Mouse (Mus musculus) stomach, postnatal 0 days (tissue): ENCODE data around the gene Olfr1378. TPM values are rescaled to one million over a fixed set of nuclear protein-coding genes. Genes with fewer than 3 reads are reported as not detected.

Experiments
- ATAC-seq: fragments of 200-750 bp; cut with Nextera tagmentation; 2 replicates; pipeline ENCODE4 v1.8.0; 2017; ENCODE audit not compliant: low FRiP score, low TSS enrichment
- DNase-seq: peaks from one replicate; pipeline ENCODE4 v3.0.0-alpha.2; 2016; ENCODE audit warnings: low spot score
- H3K27ac ChIP-seq: fragments of 300-500 bp; sonication (generic); replicated peaks from 2 replicates; pipeline ENCODE4 v1.5.1; 2014; ENCODE audit warnings: mild to moderate bottlenecking, control low read depth
- H3K27me3 ChIP-seq: fragments of 300-500 bp; sonication (generic); 2 replicates; pipeline ENCODE4 v1.6.1; 2014; ENCODE audit warnings: low read length; ENCODE audit not compliant: control insufficient read depth, insufficient read depth
- H3K36me3 ChIP-seq: fragments of 300-500 bp; sonication (generic); 2 replicates; pipeline ENCODE4 v1.6.1; 2014; ENCODE audit warnings: low read length, mixed read lengths; ENCODE audit not compliant: control insufficient read depth, insufficient read depth
- H3K4me1 ChIP-seq: fragments of 300-500 bp; sonication (generic); replicated peaks from 2 replicates; pipeline ENCODE4 v1.6.1; 2014; ENCODE audit warnings: antibody characterized with exemption; ENCODE audit not compliant: control insufficient read depth, insufficient read depth
- H3K4me2 ChIP-seq: fragments of 300-500 bp; sonication (generic); replicated peaks from 2 replicates; pipeline ENCODE4 v1.6.1; 2014; ENCODE audit warnings: low read depth, mild to moderate bottlenecking, control low read depth, moderate library complexity
- H3K4me3 ChIP-seq: fragments of 300-500 bp; sonication (generic); 2 replicates; pipeline ENCODE4 v1.5.1; 2014; ENCODE audit warnings: low read depth, low read length, control low read depth
- H3K9ac ChIP-seq: fragments of 300-500 bp; sonication (generic); 2 replicates; pipeline ENCODE4 v1.6.1; 2014; ENCODE audit warnings: mild to moderate bottlenecking, low read length, control low read depth, mixed read lengths
- H3K9me3 ChIP-seq: fragments of 300-500 bp; sonication (generic); 2 replicates; pipeline ENCODE4 v1.6.1; 2016; ENCODE audit warnings: low read length; ENCODE audit not compliant: control insufficient read depth
- CTCF ChIP-seq: IDR thresholded peaks from 2 replicates; pipeline ENCODE4 v1.5.1; 2016; ENCODE audit warnings: antibody characterized with exemption, low read depth, mild to moderate bottlenecking, moderate library complexity
- EP300 ChIP-seq: optimal IDR thresholded peaks from 2 replicates; pipeline ENCODE3; 2016; ENCODE audit warnings: antibody characterized with exemption
- WGBS: fragments of 180-500 bp; shearing (Covaris S2); extraction: QIAGEN DNeasy Blood & Tissue Kit; methylation state at CpG from one replicate; pipeline ENCODE4 v1.1.7; 2014; 5-methylcytosine and 5-hydroxymethylcytosine counted together
- polyA plus RNA-seq: library from polyadenylated mRNA; unstranded; fragments of >200 nt; fragmentation: Nextera tagmentation; extraction: Ambion mirVana; gene quantifications from 2 replicates; pipeline ENCODE4 v1.2.1, GENCODE M21; 2015

Gene Olfr1378
- polyA plus RNA-seq, 1 experiment from 2014 or later = not detected

DNA sequence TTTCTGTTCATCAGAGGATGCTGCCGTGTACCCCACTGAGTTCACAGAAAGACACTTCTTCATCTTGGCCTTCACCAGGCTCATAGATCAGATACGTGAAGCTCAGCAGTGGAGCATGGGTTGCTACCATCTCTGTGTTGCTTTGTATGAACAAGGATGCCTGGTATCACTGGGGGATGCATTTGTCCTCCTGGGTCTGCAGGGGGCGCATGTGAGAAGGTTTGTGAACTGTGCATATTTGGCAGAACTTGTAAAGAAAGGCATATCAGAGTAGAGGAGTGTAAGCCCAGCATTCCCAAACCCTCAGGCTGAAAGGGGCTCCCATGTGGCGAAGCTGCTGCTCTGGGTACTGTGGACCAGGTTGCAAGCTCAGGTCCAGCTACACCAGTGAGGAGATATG is 10.9 kb downstream of the Olfr1378 start:
- H3K4me3 ChIP-seq = no peak overlapping the region
- no peaks in the 10 kb centered on the region for H3K36me3 ChIP-seq
- no peaks in the 10 kb centered on the region for H3K4me1 ChIP-seq
- TF ChIP-seq EP300 = no peak
- TF ChIP-seq CTCF = peak; percentile 38
- H3K27ac ChIP-seq = no peak overlapping the region
- ATAC-seq (no peak), DNase-seq (no peak)
- H3K27me3 ChIP-seq = no peaks in the 10 kb centered on the region
- H3K9ac ChIP-seq = no peak overlapping the region
- 65% methylated on average over 4 of the region's 4 CpGs for WGBS
- H3K4me2 ChIP-seq = no peak overlapping the region
- no peaks in the 10 kb centered on the region for H3K9me3 ChIP-seq

DNA sequence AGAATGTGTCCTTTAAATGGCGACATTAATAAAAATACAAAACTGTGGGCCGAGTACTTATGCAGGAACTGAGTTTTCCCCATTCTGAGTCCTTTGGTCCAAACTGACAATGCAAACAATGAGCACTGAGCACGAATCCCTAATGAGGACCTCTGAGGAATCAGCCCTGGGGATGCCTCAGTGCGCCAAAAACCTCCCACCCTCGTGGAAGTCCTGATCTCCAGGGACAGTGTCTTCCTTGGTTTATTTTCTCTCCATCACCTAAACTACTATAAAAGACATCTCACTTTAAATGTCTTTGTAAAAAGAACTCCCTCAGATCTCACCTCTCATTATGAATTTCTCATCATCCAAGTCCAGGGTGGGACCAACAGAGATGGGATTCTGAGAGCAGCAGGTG is 15.3 kb downstream of the Olfr1378 start, which contains the start of gene Olfr1377:
Gene Olfr1377 (plus strand): TSS at position 301 of the 400 bp plus-strand sequence.
- no peaks in the 10 kb centered on the region for H3K9me3 ChIP-seq
- TF ChIP-seq CTCF (no peak), EP300 (no peak)
- no peak within 1 kb of the TSS for H3K4me2 ChIP-seq
- H3K9ac ChIP-seq = no peak within 1 kb of the TSS
- H3K4me3 ChIP-seq = no peak within 1 kb of the TSS
- no peaks in the 10 kb centered on the region for H3K4me1 ChIP-seq
- no peaks in the 10 kb centered on the region for H3K27me3 ChIP-seq
- ATAC-seq (no peak), DNase-seq (no peak)
- no peak within 1 kb of the TSS for H3K27ac ChIP-seq
- H3K36me3 ChIP-seq = no peaks in the 10 kb centered on the region
- WGBS = 69% methylated on average over 5 of the region's 5 CpGs

DNA sequence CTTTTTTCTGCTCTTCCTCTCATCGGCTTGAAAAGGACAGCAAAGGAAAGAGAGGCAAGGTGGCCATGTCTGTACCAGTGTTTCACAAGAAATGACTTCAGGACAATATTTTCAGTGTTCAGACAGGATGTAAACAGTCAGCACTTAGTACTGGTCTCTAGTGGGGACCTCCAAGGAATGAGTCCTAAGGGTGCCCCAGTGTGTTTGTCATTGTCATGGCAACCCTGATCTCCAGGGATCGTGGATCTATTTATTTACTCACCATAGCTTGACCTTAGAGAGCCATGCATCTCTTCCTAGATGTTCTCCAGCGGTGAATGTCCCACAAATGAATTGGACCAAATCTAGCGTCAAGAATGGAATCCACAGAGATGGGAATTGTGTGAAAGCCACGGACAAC is 37.0 kb downstream of the Olfr1378 start, which contains the start of gene Olfr51:
Gene Olfr51 (plus strand): TSS at position 301 of the 400 bp plus-strand sequence.
- no peak within 1 kb of the TSS for H3K4me3 ChIP-seq
- ATAC-seq (no peak), DNase-seq (no peak)
- H3K4me2 ChIP-seq = no peak within 1 kb of the TSS
- no peaks in the 10 kb centered on the region for H3K9me3 ChIP-seq
- TF ChIP-seq EP300 (no peak), CTCF (no peak)
- no peak within 1 kb of the TSS for H3K9ac ChIP-seq
- no peaks in the 10 kb centered on the region for H3K27me3 ChIP-seq
- no peak within 1 kb of the TSS for H3K27ac ChIP-seq
- H3K36me3 ChIP-seq = no peaks in the 10 kb centered on the region
- 58% methylated on average over 5 of the region's 5 CpGs for WGBS
- H3K4me1 ChIP-seq = no peaks in the 10 kb centered on the region

DNA sequence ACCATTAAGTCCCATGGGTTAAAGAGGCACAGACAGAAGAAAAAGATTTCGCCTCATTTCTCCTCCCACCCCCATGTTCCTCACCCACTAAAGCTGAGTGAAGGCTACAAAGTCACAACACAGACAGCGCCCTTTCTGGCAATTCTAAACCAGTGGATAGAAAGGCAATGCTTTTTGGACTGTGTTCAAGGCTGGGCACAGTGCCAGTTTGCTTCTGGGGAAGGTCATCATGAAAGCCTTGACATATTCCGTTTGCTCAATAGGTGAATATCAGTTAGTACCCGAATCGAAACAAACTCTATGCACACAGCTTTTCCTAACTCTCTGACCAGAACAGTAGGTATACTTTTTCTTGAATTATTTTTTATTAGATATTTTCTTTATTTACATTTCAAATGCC is 45.5 kb downstream of the Olfr1378 start:
- no peak overlapping the region for H3K9ac ChIP-seq
- no peaks in the 10 kb centered on the region for H3K9me3 ChIP-seq
- no peak for ATAC-seq
- WGBS = 27% methylated on average over 5 of the region's 5 CpGs
- no peak for TF ChIP-seq EP300
- no peaks in the 10 kb centered on the region for H3K4me1 ChIP-seq
- no peak overlapping the region for H3K27ac ChIP-seq
- H3K27me3 ChIP-seq = no peaks in the 10 kb centered on the region
- H3K36me3 ChIP-seq = no peaks in the 10 kb centered on the region
- peak; percentile 33 for DNase-seq
- no peak overlapping the region for H3K4me2 ChIP-seq
- H3K4me3 ChIP-seq = no peak overlapping the region

DNA sequence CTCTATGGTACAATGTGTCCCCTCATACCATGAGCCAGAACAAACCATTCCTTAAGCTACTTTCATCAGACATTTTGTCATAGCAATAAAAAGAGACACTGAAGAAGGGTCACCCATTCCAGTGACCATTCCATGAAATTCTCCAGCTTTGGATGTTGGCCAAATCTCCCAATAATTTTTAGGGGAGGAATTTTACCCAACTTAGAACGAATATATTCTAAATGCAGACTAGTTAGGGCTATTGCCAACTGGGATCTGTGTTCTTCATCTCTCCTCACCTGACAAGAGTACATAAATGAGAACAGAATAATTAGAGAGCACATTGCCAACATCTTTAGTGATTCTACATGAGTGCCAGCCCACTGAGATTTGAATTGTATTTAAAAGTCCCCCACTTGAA is 47.6 kb downstream of the Olfr1378 start, which contains the start of gene Olfr54:
Gene Olfr54 (plus strand): TSS at position 301 of the 400 bp plus-strand sequence.
- no peaks in the 10 kb centered on the region for H3K36me3 ChIP-seq
- no peaks in the 10 kb centered on the region for H3K4me1 ChIP-seq
- H3K27ac ChIP-seq = no peak within 1 kb of the TSS
- no peak within 1 kb of the TSS for H3K4me3 ChIP-seq
- no peaks in the 10 kb centered on the region for H3K9me3 ChIP-seq
- 55% methylated on average over 1 of the region's 1 CpGs for WGBS
- H3K27me3 ChIP-seq = no peaks in the 10 kb centered on the region
- H3K9ac ChIP-seq = no peak within 1 kb of the TSS
- TF ChIP-seq EP300 (no peak), CTCF (no peak)
- no peak for ATAC-seq
- no peak within 1 kb of the TSS for H3K4me2 ChIP-seq
- no peak for DNase-seq

DNA sequence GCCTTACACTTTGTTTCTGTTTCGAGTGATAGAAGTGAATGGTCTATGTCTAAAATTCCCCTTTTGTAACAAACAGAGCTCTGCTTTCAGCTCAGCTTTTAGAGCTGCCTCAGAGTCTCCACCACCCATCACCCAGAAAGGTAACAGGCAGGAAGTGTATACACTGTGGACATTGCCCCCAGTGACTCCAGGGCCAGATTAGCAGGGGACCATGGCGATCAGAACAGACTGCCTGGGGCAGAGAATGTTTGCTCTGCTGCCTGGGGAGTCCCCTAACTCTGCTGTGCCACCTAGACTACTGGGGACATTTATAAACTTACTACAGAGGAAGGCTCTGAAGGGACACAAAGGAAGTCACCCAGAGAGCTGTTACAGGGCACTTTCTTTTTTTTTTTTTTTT is 50.0 kb downstream of the Olfr1378 start:
- Histone ChIP-seq H3K4me2 (no peak overlapping the region), H3K9me3 (no peaks in the 10 kb centered on the region), H3K9ac (no peak overlapping the region), H3K4me3 (no peak overlapping the region), H3K36me3 (no peaks in the 10 kb centered on the region), H3K27ac (no peak overlapping the region), H3K27me3 (no peaks in the 10 kb centered on the region), H3K4me1 (no peaks in the 10 kb centered on the region)
- no peak for DNase-seq
- no peak for ATAC-seq
- 38% methylated on average over 2 of the region's 2 CpGs for WGBS
- no peak for TF ChIP-seq CTCF
- no peak for TF ChIP-seq EP300

Other genes with a start within 250 kb of the Olfr1378 start
- 4.9 and 5.4 TPM in 2 replicates for gene Zfp354c, start 138.8 kb upstream of the Olfr1378 start, polyA plus RNA-seq
- gene Zfp879, start 125.0 kb upstream of the Olfr1378 start, polyA plus RNA-seq = 0.30 and 0.31 TPM in 2 replicates
- 0.06 TPM in 1 of 2 replicates, not detected in the other for gene Grm6, start 115.8 kb upstream of the Olfr1378 start, polyA plus RNA-seq
- 1.6 and 1.9 TPM in 2 replicates for gene Zfp454, start 78.9 kb upstream of the Olfr1378 start, polyA plus RNA-seq
- 3.9 and 4.6 TPM in 2 replicates for gene Zfp2, start 50.4 kb upstream of the Olfr1378 start, polyA plus RNA-seq
- gene Zfp354b, start 34.9 kb upstream of the Olfr1378 start, polyA plus RNA-seq = 0.54 and 0.61 TPM in 2 replicates
- gene 4933414I15Rik, start 22.8 kb upstream of the Olfr1378 start, polyA plus RNA-seq = 0.07 TPM in 1 of 2 replicates, not detected in the other
- gene Prop1, start 12.8 kb upstream of the Olfr1378 start, polyA plus RNA-seq = not detected in 2 replicates
- not detected in 2 replicates for gene Olfr1377, start 15.4 kb downstream of the Olfr1378 start, polyA plus RNA-seq
- not detected in 2 replicates for gene Olfr51, start 37.1 kb downstream of the Olfr1378 start, polyA plus RNA-seq
- gene Olfr54, start 47.7 kb downstream of the Olfr1378 start, polyA plus RNA-seq = 0.04 TPM in 1 of 2 replicates, not detected in the other
- gene Olfr1375, start 81.6 kb downstream of the Olfr1378 start, polyA plus RNA-seq = not detected in 2 replicates
- gene Zfp354a, start 92.7 kb downstream of the Olfr1378 start, polyA plus RNA-seq = 2.6 and 2.8 TPM in 2 replicates